Mouse (Mus musculus): ENCODE data around the gene Zfp536. TPM values are rescaled to one million over a fixed set of nuclear protein-coding genes. Genes with fewer than 3 reads are reported as not detected.

Gene Zfp536
- polyA plus RNA-seq, 1 experiment = 0.49 TPM

- Histone ChIP-seq H3K27me3 (ENCODE audit: control insufficient read depth, insufficient read depth, low read length) (no peaks in the 10 kb centered on the region), H3K4me3 (ENCODE audit: control insufficient read depth, insufficient read depth, low read length) (no peak overlapping the region), H3K4me1 (replicated peaks; ENCODE audit: control insufficient read depth, insufficient read depth, low read length) (no peaks in the 10 kb centered on the region), H3K27ac (ENCODE audit: control insufficient read depth, insufficient read depth, low read length) (no peak overlapping the region), H3K36me3 (ENCODE audit: control insufficient read depth, insufficient read depth, low read length) (no peaks in the 10 kb centered on the region)
- WGBS = 72% methylated on average over 5 of the region's 5 CpGs
- no peak for DNase-seq
- TF ChIP-seq CTCF (IDR thresholded peaks at IDR 0.05; ENCODE audit: borderline replicate concordance, control insufficient read depth, extremely low read depth, insufficient read depth, low read length, poor library complexity) = no peak
- no peak for TF ChIP-seq POLR2A (IDR thresholded peaks at IDR 0.05; ENCODE audit: control insufficient read depth, extremely low read depth, insufficient read depth, low read length, poor library complexity)
These were observed 192.9 kb downstream of the Zfp536 start for GRCm38 (mm10) chr7:37580554-37580953.

GRCm38 (mm10) chr7:37572021-37572420 is 201.4 kb downstream of the Zfp536 start:
- Histone ChIP-seq H3K4me1 (replicated peaks; ENCODE audit: control insufficient read depth, insufficient read depth, low read length) (no peaks in the 10 kb centered on the region), H3K4me3 (ENCODE audit: control insufficient read depth, insufficient read depth, low read length) (no peak overlapping the region), H3K27me3 (ENCODE audit: control insufficient read depth, insufficient read depth, low read length) (no peaks in the 10 kb centered on the region), H3K27ac (ENCODE audit: control insufficient read depth, insufficient read depth, low read length) (no peak overlapping the region), H3K36me3 (ENCODE audit: control insufficient read depth, insufficient read depth, low read length) (no peaks in the 10 kb centered on the region)
- DNase-seq = no peak
- TF ChIP-seq CTCF (IDR thresholded peaks at IDR 0.05; ENCODE audit: borderline replicate concordance, control insufficient read depth, extremely low read depth, insufficient read depth, low read length, poor library complexity) = no peak
- no peak for TF ChIP-seq POLR2A (IDR thresholded peaks at IDR 0.05; ENCODE audit: control insufficient read depth, extremely low read depth, insufficient read depth, low read length, poor library complexity)
- 95% methylated on average over 7 of the region's 7 CpGs for WGBS

GRCm38 (mm10) chr7:37568811-37569500 is 204.5 kb downstream of the Zfp536 start:
- 74% methylated on average over 31 of the region's 31 CpGs for WGBS
- peak; percentile 11 for DNase-seq
- H3K27ac ChIP-seq (ENCODE audit: control insufficient read depth, insufficient read depth, low read length) = no peak overlapping the region
- H3K27me3 ChIP-seq (ENCODE audit: control insufficient read depth, insufficient read depth, low read length) = no peaks in the 10 kb centered on the region
- 0 out of 2 replicates have a peak, but pooled peaks have one; percentile 19 for TF ChIP-seq CTCF (IDR thresholded peaks at IDR 0.05; ENCODE audit: borderline replicate concordance, control insufficient read depth, extremely low read depth, insufficient read depth, low read length, poor library complexity)
- 0 out of 2 replicates have a peak, but pooled peaks have one; percentile 14 for TF ChIP-seq POLR2A (IDR thresholded peaks at IDR 0.05; ENCODE audit: control insufficient read depth, extremely low read depth, insufficient read depth, low read length, poor library complexity)
- H3K4me3 ChIP-seq (ENCODE audit: control insufficient read depth, insufficient read depth, low read length) = no peak overlapping the region
- no peaks in the 10 kb centered on the region for H3K4me1 ChIP-seq (replicated peaks; ENCODE audit: control insufficient read depth, insufficient read depth, low read length)
- H3K36me3 ChIP-seq (ENCODE audit: control insufficient read depth, insufficient read depth, low read length) = no peaks in the 10 kb centered on the region

- DNase-seq = no peak
- no peaks in the 10 kb centered on the region for H3K4me1 ChIP-seq (replicated peaks; ENCODE audit: control insufficient read depth, insufficient read depth, low read length)
- no peak overlapping the region for H3K27ac ChIP-seq (ENCODE audit: control insufficient read depth, insufficient read depth, low read length)
- no peak overlapping the region for H3K4me3 ChIP-seq (ENCODE audit: control insufficient read depth, insufficient read depth, low read length)
- H3K27me3 ChIP-seq (ENCODE audit: control insufficient read depth, insufficient read depth, low read length) = no peaks in the 10 kb centered on the region
- H3K36me3 ChIP-seq (ENCODE audit: control insufficient read depth, insufficient read depth, low read length) = no peaks in the 10 kb centered on the region
- 94% methylated on average over 14 of the region's 14 CpGs for WGBS
- TF ChIP-seq POLR2A (IDR thresholded peaks at IDR 0.05; ENCODE audit: control insufficient read depth, extremely low read depth, insufficient read depth, low read length, poor library complexity) (no peak), CTCF (IDR thresholded peaks at IDR 0.05; ENCODE audit: borderline replicate concordance, control insufficient read depth, extremely low read depth, insufficient read depth, low read length, poor library complexity) (no peak)
These were observed 205.4 kb downstream of the Zfp536 start for GRCm38 (mm10) chr7:37568041-37568440.

GRCm38 (mm10) chr7:37566019-37566418 is 207.4 kb downstream of the Zfp536 start:
- TF ChIP-seq POLR2A (IDR thresholded peaks at IDR 0.05; ENCODE audit: control insufficient read depth, extremely low read depth, insufficient read depth, low read length, poor library complexity) (no peak), CTCF (IDR thresholded peaks at IDR 0.05; ENCODE audit: borderline replicate concordance, control insufficient read depth, extremely low read depth, insufficient read depth, low read length, poor library complexity) (no peak)
- Histone ChIP-seq H3K36me3 (ENCODE audit: control insufficient read depth, insufficient read depth, low read length) (no peaks in the 10 kb centered on the region), H3K27ac (ENCODE audit: control insufficient read depth, insufficient read depth, low read length) (no peak overlapping the region), H3K27me3 (ENCODE audit: control insufficient read depth, insufficient read depth, low read length) (no peaks in the 10 kb centered on the region), H3K4me3 (ENCODE audit: control insufficient read depth, insufficient read depth, low read length) (no peak overlapping the region), H3K4me1 (replicated peaks; ENCODE audit: control insufficient read depth, insufficient read depth, low read length) (no peaks in the 10 kb centered on the region)
- 80% methylated on average over 9 of the region's 9 CpGs for WGBS
- no peak for DNase-seq

- WGBS = 92% methylated on average over 8 of the region's 8 CpGs
These were observed 208.1 kb downstream of the Zfp536 start for GRCm38 (mm10) chr7:37565371-37565770.

More at GRCm38 (mm10) chr7:37565371-37565770, 208.1 kb downstream of the Zfp536 start:
- Histone ChIP-seq H3K4me3 (ENCODE audit: control insufficient read depth, insufficient read depth, low read length) (no peak overlapping the region), H3K36me3 (ENCODE audit: control insufficient read depth, insufficient read depth, low read length) (no peaks in the 10 kb centered on the region), H3K27ac (ENCODE audit: control insufficient read depth, insufficient read depth, low read length) (no peak overlapping the region), H3K27me3 (ENCODE audit: control insufficient read depth, insufficient read depth, low read length) (no peaks in the 10 kb centered on the region), H3K4me1 (replicated peaks; ENCODE audit: control insufficient read depth, insufficient read depth, low read length) (no peaks in the 10 kb centered on the region)
- DNase-seq = no peak
- no peak for TF ChIP-seq CTCF (IDR thresholded peaks at IDR 0.05; ENCODE audit: borderline replicate concordance, control insufficient read depth, extremely low read depth, insufficient read depth, low read length, poor library complexity)
- TF ChIP-seq POLR2A (IDR thresholded peaks at IDR 0.05; ENCODE audit: control insufficient read depth, extremely low read depth, insufficient read depth, low read length, poor library complexity) = no peak

Measured in thymus, adult 2 months (tissue).